Mouse (Mus musculus): ENCODE measurements around the gene Socs5.
"Not testable (repeated sequence)": the region's sequence is repeated elsewhere in the genome, so short reads cannot be mapped to it uniquely, and the experiment has no call there.

- not testable (repeated sequence) for TF ChIP-seq CTCF (IDR thresholded peaks at IDR 0.05; ENCODE audit: low read depth, low read length); POLR2A (IDR thresholded peaks at IDR 0.05; ENCODE audit: insufficient read depth, low read length); EP300 (IDR thresholded peaks at IDR 0.05; ENCODE audit: insufficient read depth, low read depth, low read length)
These were observed 35.3 kb upstream of the Socs5 start for GRCm38 (mm10) chr17:87072183-87072582.

Measured in ES-Bruce4 (cell line).